Mouse (Mus musculus) small intestine, adult 2 months (tissue): ENCODE results near the gene Ppp4r3a.

Source experiments
- CTCF ChIP-seq: fragments of 200-500 bp; IDR thresholded peaks from 2 replicates; pipeline ENCODE4 v1.5.1; 2012; ENCODE audit warnings: low read depth, mild to moderate bottlenecking, control low read depth, inconsistent platforms, low read length, moderate library complexity, mixed read lengths; ENCODE audit not compliant: insufficient replicate concordance, insufficient read length; ENCODE audit errors: extremely low read depth
- POLR2A ChIP-seq: fragments of 200-500 bp; IDR thresholded peaks from 2 replicates; pipeline ENCODE4 v1.6.1; 2012; ENCODE audit warnings: low read depth, mild to moderate bottlenecking, control low read depth, inconsistent platforms, low read length, moderate library complexity

GRCm38 (mm10) chr12:101074821-101075429 is 8.6 kb downstream of the Ppp4r3a start:
- no peak for TF ChIP-seq POLR2A
- no peak for TF ChIP-seq CTCF
